Mouse (Mus musculus): ENCODE measurements at regions not wholly inside any gene's neighbourhood (a gene's known extent, or its start where the extent isn't known, plus 50 kb on each side); places are given as distances from the start of the nearest gene placed in this dataset.
A peak's percentile ranks its signal among the peaks of the same experiment; 100 is the strongest.

GRCm38 (mm10) chr7:70634016-70634415 is 267.5 kb upstream of the Nr2f2 start:
- H3K4me2 ChIP-seq (ENCODE audit: low read depth, low read length), result no peak overlapping the region
- no peaks in the 10 kb centered on the region for H3K36me3 ChIP-seq (ENCODE audit: control insufficient read depth, insufficient read depth, low read length)

GRCm38 (mm10) chr7:70633577-70633976 is 267.0 kb upstream of the Nr2f2 start:
- H3K4me3 ChIP-seq (ENCODE audit: low read depth, low read length), result no peak overlapping the region
- 19% methylated on average over 11 of the region's 11 CpGs for WGBS
- H3K27ac ChIP-seq (ENCODE audit: low read depth, low read length), result no peak overlapping the region
- no peak overlapping the region for H3K9ac ChIP-seq (replicated peaks; ENCODE audit: low read depth, low read length)
- ATAC-seq (ENCODE audit: low read depth), result no peak
- H3K27me3 ChIP-seq (ENCODE audit: control insufficient read depth, insufficient read depth, low read length), result no peaks in the 10 kb centered on the region
- no peaks in the 10 kb centered on the region for H3K4me1 ChIP-seq (ENCODE audit: control insufficient read depth, insufficient read depth, low read length)
- no peaks in the 10 kb centered on the region for H3K9me3 ChIP-seq (ENCODE audit: control insufficient read depth, low read length)
- H3K36me3 ChIP-seq (ENCODE audit: control insufficient read depth, insufficient read depth, low read length), result no peaks in the 10 kb centered on the region
- no peak overlapping the region for H3K4me2 ChIP-seq (ENCODE audit: low read depth, low read length)

More at GRCm38 (mm10) chr7:70634016-70634415, 267.5 kb upstream of the Nr2f2 start:
- H3K27ac ChIP-seq (ENCODE audit: low read depth, low read length), result no peak overlapping the region
- no peak overlapping the region for H3K9ac ChIP-seq (replicated peaks; ENCODE audit: low read depth, low read length)
- ATAC-seq (ENCODE audit: low read depth), result no peak
- H3K9me3 ChIP-seq (ENCODE audit: control insufficient read depth, low read length), result no peaks in the 10 kb centered on the region
- H3K4me3 ChIP-seq (ENCODE audit: low read depth, low read length), result no peak overlapping the region
- no peaks in the 10 kb centered on the region for H3K27me3 ChIP-seq (ENCODE audit: control insufficient read depth, insufficient read depth, low read length)
- no peaks in the 10 kb centered on the region for H3K4me1 ChIP-seq (ENCODE audit: control insufficient read depth, insufficient read depth, low read length)
- WGBS, result 60% methylated on average over 11 of the region's 11 CpGs

- peak; percentile 76 for ATAC-seq (ENCODE audit: low read depth)
- H3K27ac ChIP-seq (ENCODE audit: low read depth, low read length), result no peak overlapping the region
- no peaks in the 10 kb centered on the region for H3K36me3 ChIP-seq (ENCODE audit: control insufficient read depth, insufficient read depth, low read length)
- no peak overlapping the region for H3K9ac ChIP-seq (replicated peaks; ENCODE audit: low read depth, low read length)
- peak overlapping the region; percentile 45 for H3K4me2 ChIP-seq (ENCODE audit: low read depth, low read length)
- peaks cover 23% of the 10 kb centered on the region for H3K4me1 ChIP-seq (ENCODE audit: control insufficient read depth, insufficient read depth, low read length)
- WGBS, result 3% methylated on average over 10 of the region's 10 CpGs
- no peaks in the 10 kb centered on the region for H3K9me3 ChIP-seq (ENCODE audit: control insufficient read depth, low read length)
- H3K27me3 ChIP-seq (ENCODE audit: control insufficient read depth, insufficient read depth, low read length), result no peaks in the 10 kb centered on the region
- peak overlapping the region; percentile 14; the same call in 1 of the 2 replicates for H3K4me3 ChIP-seq (ENCODE audit: low read depth, low read length)
Measured at GRCm38 (mm10) chr7:70625643-70626231, 259.2 kb upstream of the Nr2f2 start.

- Histone ChIP-seq H3K9me3 (ENCODE audit: control insufficient read depth, low read length) (no peaks in the 10 kb centered on the region), H3K4me1 (ENCODE audit: control insufficient read depth, insufficient read depth, low read length) (peaks cover 23% of the 10 kb centered on the region), H3K27ac (ENCODE audit: low read depth, low read length) (no peak overlapping the region), H3K36me3 (ENCODE audit: control insufficient read depth, insufficient read depth, low read length) (no peaks in the 10 kb centered on the region), H3K4me2 (ENCODE audit: low read depth, low read length) (peak overlapping the region; percentile 45), H3K4me3 (ENCODE audit: low read depth, low read length) (peak overlapping the region; percentile 14), H3K9ac (replicated peaks; ENCODE audit: low read depth, low read length) (no peak overlapping the region), H3K27me3 (ENCODE audit: control insufficient read depth, insufficient read depth, low read length) (no peaks in the 10 kb centered on the region)
- 1% methylated on average over 30 of the region's 30 CpGs for WGBS
- peak; percentile 91 for ATAC-seq (ENCODE audit: low read depth)
Measured at GRCm38 (mm10) chr7:70624727-70625642, 258.4 kb upstream of the Nr2f2 start.

GRCm38 (mm10) chr7:70624031-70624726 is 257.6 kb upstream of the Nr2f2 start:
- Histone ChIP-seq H3K27me3 (ENCODE audit: control insufficient read depth, insufficient read depth, low read length) (no peaks in the 10 kb centered on the region), H3K27ac (ENCODE audit: low read depth, low read length) (no peak overlapping the region), H3K4me2 (ENCODE audit: low read depth, low read length) (no peak overlapping the region; the same call in 1 of the 2 replicates), H3K4me1 (ENCODE audit: control insufficient read depth, insufficient read depth, low read length) (peaks cover 23% of the 10 kb centered on the region), H3K9ac (replicated peaks; ENCODE audit: low read depth, low read length) (no peak overlapping the region), H3K36me3 (ENCODE audit: control insufficient read depth, insufficient read depth, low read length) (no peaks in the 10 kb centered on the region), H3K4me3 (ENCODE audit: low read depth, low read length) (no peak overlapping the region), H3K9me3 (ENCODE audit: control insufficient read depth, low read length) (no peaks in the 10 kb centered on the region)
- ATAC-seq (ENCODE audit: low read depth), result no peak
- WGBS, result 8% methylated on average over 16 of the region's 16 CpGs

GRCm38 (mm10) chr7:70619400-70619799 is 252.9 kb upstream of the Nr2f2 start:
- H3K27me3 ChIP-seq (ENCODE audit: control insufficient read depth, insufficient read depth, low read length), result no peaks in the 10 kb centered on the region
- H3K4me1 ChIP-seq (ENCODE audit: control insufficient read depth, insufficient read depth, low read length), result peaks cover 4% of the 10 kb centered on the region
- no peak overlapping the region for H3K4me3 ChIP-seq (ENCODE audit: low read depth, low read length)
- no peak overlapping the region for H3K4me2 ChIP-seq (ENCODE audit: low read depth, low read length)
- ATAC-seq (ENCODE audit: low read depth), result no peak
- H3K27ac ChIP-seq (ENCODE audit: low read depth, low read length), result no peak overlapping the region
- no peaks in the 10 kb centered on the region for H3K36me3 ChIP-seq (ENCODE audit: control insufficient read depth, insufficient read depth, low read length)
- 91% methylated on average over 7 of the region's 7 CpGs for WGBS
- H3K9me3 ChIP-seq (ENCODE audit: control insufficient read depth, low read length), result no peaks in the 10 kb centered on the region
- no peak overlapping the region for H3K9ac ChIP-seq (replicated peaks; ENCODE audit: low read depth, low read length)

- Histone ChIP-seq H3K9ac (replicated peaks; ENCODE audit: low read depth, low read length) (no peak overlapping the region), H3K4me3 (ENCODE audit: low read depth, low read length) (no peak overlapping the region), H3K27me3 (ENCODE audit: control insufficient read depth, insufficient read depth, low read length) (no peaks in the 10 kb centered on the region), H3K9me3 (ENCODE audit: control insufficient read depth, low read length) (no peaks in the 10 kb centered on the region), H3K36me3 (ENCODE audit: control insufficient read depth, insufficient read depth, low read length) (no peaks in the 10 kb centered on the region), H3K27ac (ENCODE audit: low read depth, low read length) (no peak overlapping the region), H3K4me1 (ENCODE audit: control insufficient read depth, insufficient read depth, low read length) (no peaks in the 10 kb centered on the region), H3K4me2 (ENCODE audit: low read depth, low read length) (no peak overlapping the region)
- ATAC-seq (ENCODE audit: low read depth), result no peak
- WGBS, result 18% methylated on average over 5 of the region's 5 CpGs
Measured at GRCm38 (mm10) chr7:70618270-70618669, 251.7 kb upstream of the Nr2f2 start.

- Histone ChIP-seq H3K9me3 (ENCODE audit: control insufficient read depth, low read length) (no peaks in the 10 kb centered on the region), H3K27me3 (ENCODE audit: control insufficient read depth, insufficient read depth, low read length) (no peaks in the 10 kb centered on the region), H3K4me1 (ENCODE audit: control insufficient read depth, insufficient read depth, low read length) (no peaks in the 10 kb centered on the region), H3K4me3 (ENCODE audit: low read depth, low read length) (no peak overlapping the region), H3K36me3 (ENCODE audit: control insufficient read depth, insufficient read depth, low read length) (no peaks in the 10 kb centered on the region), H3K4me2 (ENCODE audit: low read depth, low read length) (no peak overlapping the region), H3K27ac (ENCODE audit: low read depth, low read length) (no peak overlapping the region), H3K9ac (replicated peaks; ENCODE audit: low read depth, low read length) (no peak overlapping the region)
- no peak for ATAC-seq (ENCODE audit: low read depth)
- 93% methylated on average over 7 of the region's 7 CpGs for WGBS
Measured at GRCm38 (mm10) chr7:70606511-70606910, 240.0 kb upstream of the Nr2f2 start.
